Mouse (Mus musculus) frontal cortex, postnatal 14 days (tissue): ENCODE measurements around the gene Plscr3.

Experiments
- DNase-seq, 2 experiments: peaks; one replicate each; pipeline ENCODE4 v3.0.0; 2022; ENCODE audit warnings: low spot score in 2 of 2

The Plscr3 gene

GRCm38 (mm10) chr11:69846198-69846680, at the start of gene Plscr3:
Plscr3 (plus strand) TSS chr11:69846376.
- DNase-seq: peak; percentile 80 to 83

GRCm38 (mm10) chr11:69797924-69798323, 48.3 kb upstream of the Plscr3 start:
- DNase-seq: no peak

GRCm38 (mm10) chr11:69799394-69800137, 46.6 kb upstream of the Plscr3 start:
- DNase-seq: no peak

- DNase-seq: no peak
Measured at GRCm38 (mm10) chr11:69800138-69800391, 46.1 kb upstream of the Plscr3 start.

- DNase-seq: no peak
Measured at GRCm38 (mm10) chr11:69800392-69801197, 45.6 kb upstream of the Plscr3 start.

- DNase-seq: no peak
Measured at GRCm38 (mm10) chr11:69801379-69801977, 44.7 kb upstream of the Plscr3 start, which contains the start of gene Fgf11. Fgf11 (minus strand) TSS chr11:69801857.

- DNase-seq: peak; percentile 69 to 79
Measured at GRCm38 (mm10) chr11:69802648-69803105, 43.5 kb upstream of the Plscr3 start.

GRCm38 (mm10) chr11:69803328-69803727, 42.8 kb upstream of the Plscr3 start:
- no peak for DNase-seq

- DNase-seq: peak in 1 of 2 experiments; percentile 55
Measured at GRCm38 (mm10) chr11:69803786-69804651, 42.2 kb upstream of the Plscr3 start.

GRCm38 (mm10) chr11:69804652-69804940, 41.6 kb upstream of the Plscr3 start:
- DNase-seq: no peak

- DNase-seq: no peak
Measured at GRCm38 (mm10) chr11:69804972-69805909, 40.9 kb upstream of the Plscr3 start, which contains the start of gene Tmem102. Tmem102 (minus strand) TSS chr11:69805624.

- no peak for DNase-seq
Measured at GRCm38 (mm10) chr11:69806378-69806777, 39.8 kb upstream of the Plscr3 start.

GRCm38 (mm10) chr11:69807641-69808040, 38.5 kb upstream of the Plscr3 start:
- DNase-seq: no peak

GRCm38 (mm10) chr11:69810280-69810679, 35.9 kb upstream of the Plscr3 start:
- DNase-seq: no peak

- no peak for DNase-seq
Measured at GRCm38 (mm10) chr11:69815155-69815554, 31.0 kb upstream of the Plscr3 start, which contains the start of gene Gm39566. Gm39566 (minus strand) TSS chr11:69815298.

- DNase-seq: no peak
Measured at GRCm38 (mm10) chr11:69816520-69816919, 29.7 kb upstream of the Plscr3 start.

- DNase-seq: no peak
Measured at GRCm38 (mm10) chr11:69818365-69818764, 27.8 kb upstream of the Plscr3 start, which contains the start of gene Spem2. Spem2 (minus strand) TSS chr11:69818465.

- no peak for DNase-seq
Measured at GRCm38 (mm10) chr11:69818871-69819270, 27.3 kb upstream of the Plscr3 start.

GRCm38 (mm10) chr11:69822080-69822479, 24.1 kb upstream of the Plscr3 start, which contains the start of gene Spem1:
Spem1 (minus strand) TSS chr11:69822180.
- no peak for DNase-seq

- DNase-seq: no peak
Measured at GRCm38 (mm10) chr11:69823456-69823855, 22.7 kb upstream of the Plscr3 start.
